Mouse (Mus musculus): Measurements from ENCODE around the gene Zbtb16. TPM values are rescaled to one million over a fixed set of nuclear protein-coding genes. Genes with fewer than 3 reads are reported as not detected.

Zbtb16 gene
- 1.2 and 2.1 TPM in 2 replicates for polyA plus RNA-seq (2015; fragmentation: Nextera tagmentation; extraction: Ambion mirVana)

- Histone ChIP-seq H3K27me3 (peaks cover 94% of the 10 kb centered on the region), H3K4me3 (replicated peaks) (peak within 1 kb of the TSS; percentile 64), H3K9ac (peak within 1 kb of the TSS; percentile 50), H3K36me3 (no peaks in the 10 kb centered on the region), H3K4me1 (peaks cover 33% of the 10 kb centered on the region), H3K27ac (peak within 1 kb of the TSS; percentile 18; the same call in 1 of the 2 replicates), H3K4me2 (peak within 1 kb of the TSS; percentile 98), H3K9me3 (replicated peaks) (no peaks in the 10 kb centered on the region)
- ATAC-seq (replicated peaks; ENCODE audit: low FRiP score), result peak; percentile 84
- WGBS, result under 1% methylated on average over 60 of the region's 78 CpGs
Observed at GRCm38 (mm10) chr9:48835631-48836565, at the start of gene Zbtb16. Gene Zbtb16, minus strand, starts transcription at chr9:48836222.

- H3K9ac ChIP-seq, result no peak overlapping the region
Observed at GRCm38 (mm10) chr9:48872896-48873295, 36.9 kb upstream of the Zbtb16 start.

GRCm38 (mm10) chr9:48866523-48867121, 30.6 kb upstream of the Zbtb16 start:
- no peak overlapping the region for H3K4me2 ChIP-seq
- H3K27ac ChIP-seq, result no peak overlapping the region
- H3K27me3 ChIP-seq, result peaks cover 19% of the 10 kb centered on the region
- H3K9me3 ChIP-seq (replicated peaks), result no peaks in the 10 kb centered on the region
- no peaks in the 10 kb centered on the region for H3K36me3 ChIP-seq
- H3K4me1 ChIP-seq, result peaks cover 8% of the 10 kb centered on the region
- H3K4me3 ChIP-seq (replicated peaks), result no peak overlapping the region
- WGBS, result 42% methylated on average over 12 of the region's 12 CpGs
- ATAC-seq (replicated peaks; ENCODE audit: low FRiP score), result no peak
- no peak overlapping the region for H3K9ac ChIP-seq

More at GRCm38 (mm10) chr9:48872896-48873295, 36.9 kb upstream of the Zbtb16 start:
- Histone ChIP-seq H3K27me3 (peaks cover 5% of the 10 kb centered on the region; the same call in 1 of the 2 replicates), H3K4me2 (no peak overlapping the region), H3K4me3 (replicated peaks) (no peak overlapping the region), H3K36me3 (no peaks in the 10 kb centered on the region), H3K27ac (no peak overlapping the region), H3K4me1 (no peaks in the 10 kb centered on the region), H3K9me3 (replicated peaks) (no peaks in the 10 kb centered on the region)
- WGBS, result 57% methylated on average over 8 of the region's 8 CpGs
- no peak for ATAC-seq (replicated peaks; ENCODE audit: low FRiP score)

- ATAC-seq (replicated peaks; ENCODE audit: low FRiP score), result no peak
- no peak overlapping the region for H3K9ac ChIP-seq
Observed at GRCm38 (mm10) chr9:48865235-48865634, 29.2 kb upstream of the Zbtb16 start.

GRCm38 (mm10) chr9:48861481-48861880, 25.5 kb upstream of the Zbtb16 start:
- Histone ChIP-seq H3K4me2 (no peak overlapping the region), H3K27me3 (peaks cover 22% of the 10 kb centered on the region)

More at GRCm38 (mm10) chr9:48865235-48865634, 29.2 kb upstream of the Zbtb16 start:
- Histone ChIP-seq H3K36me3 (no peaks in the 10 kb centered on the region), H3K4me2 (no peak overlapping the region), H3K27ac (no peak overlapping the region), H3K9me3 (replicated peaks) (no peaks in the 10 kb centered on the region), H3K4me3 (replicated peaks) (no peak overlapping the region), H3K27me3 (peaks cover 24% of the 10 kb centered on the region), H3K4me1 (peaks cover 12% of the 10 kb centered on the region)
- WGBS, result 50% methylated on average over 9 of the region's 9 CpGs

GRCm38 (mm10) chr9:48860526-48860845, 24.5 kb upstream of the Zbtb16 start:
- Histone ChIP-seq H3K27me3 (peaks cover 22% of the 10 kb centered on the region), H3K9me3 (replicated peaks) (no peaks in the 10 kb centered on the region), H3K9ac (no peak overlapping the region), H3K27ac (no peak overlapping the region), H3K4me2 (no peak overlapping the region), H3K36me3 (no peaks in the 10 kb centered on the region), H3K4me1 (0 out of 2 replicates have a peak, but pooled peaks cover 5% of the 10 kb centered on the region), H3K4me3 (replicated peaks) (no peak overlapping the region)
- 0 out of 2 replicates have a peak, but pooled peaks have one; percentile 46 for ATAC-seq (replicated peaks; ENCODE audit: low FRiP score)
- WGBS, result 2% methylated on average over 6 of the region's 6 CpGs

More at GRCm38 (mm10) chr9:48861481-48861880, 25.5 kb upstream of the Zbtb16 start:
- Histone ChIP-seq H3K27ac (no peak overlapping the region), H3K4me1 (0 out of 2 replicates have a peak, but pooled peaks cover 5% of the 10 kb centered on the region), H3K36me3 (no peaks in the 10 kb centered on the region), H3K9ac (no peak overlapping the region), H3K9me3 (replicated peaks) (no peaks in the 10 kb centered on the region), H3K4me3 (replicated peaks) (no peak overlapping the region)
- ATAC-seq (replicated peaks; ENCODE audit: low FRiP score), result no peak
- 83% methylated on average over 10 of the region's 10 CpGs for WGBS

- Histone ChIP-seq H3K36me3 (no peaks in the 10 kb centered on the region), H3K4me2 (no peak overlapping the region), H3K27ac (no peak overlapping the region), H3K9ac (no peak overlapping the region), H3K27me3 (peaks cover 22% of the 10 kb centered on the region), H3K4me3 (replicated peaks) (no peak overlapping the region), H3K4me1 (0 out of 2 replicates have a peak, but pooled peaks cover 5% of the 10 kb centered on the region), H3K9me3 (replicated peaks) (no peaks in the 10 kb centered on the region)
- ATAC-seq (replicated peaks; ENCODE audit: low FRiP score), result no peak
- WGBS, result 29% methylated on average over 10 of the region's 10 CpGs
Observed at GRCm38 (mm10) chr9:48859828-48860525, 24.0 kb upstream of the Zbtb16 start.

- Histone ChIP-seq H3K4me1 (0 out of 2 replicates have a peak, but pooled peaks cover 5% of the 10 kb centered on the region), H3K4me3 (replicated peaks) (no peak overlapping the region), H3K9ac (no peak overlapping the region), H3K27me3 (peaks cover 29% of the 10 kb centered on the region), H3K36me3 (no peaks in the 10 kb centered on the region), H3K9me3 (replicated peaks) (no peaks in the 10 kb centered on the region), H3K4me2 (no peak overlapping the region), H3K27ac (no peak overlapping the region)
- 74% methylated on average over 7 of the region's 7 CpGs for WGBS
- ATAC-seq (replicated peaks; ENCODE audit: low FRiP score), result no peak
Observed at GRCm38 (mm10) chr9:48857944-48858343, 21.9 kb upstream of the Zbtb16 start.

- Histone ChIP-seq H3K36me3 (no peaks in the 10 kb centered on the region), H3K4me2 (no peak overlapping the region), H3K9me3 (replicated peaks) (no peaks in the 10 kb centered on the region), H3K4me1 (0 out of 2 replicates have a peak, but pooled peaks cover 5% of the 10 kb centered on the region), H3K9ac (no peak overlapping the region), H3K4me3 (replicated peaks) (no peak overlapping the region), H3K27ac (no peak overlapping the region), H3K27me3 (peaks cover 18% of the 10 kb centered on the region)
- 85% methylated on average over 4 of the region's 4 CpGs for WGBS
- no peak for ATAC-seq (replicated peaks; ENCODE audit: low FRiP score)
Observed at GRCm38 (mm10) chr9:48856240-48856639, 20.2 kb upstream of the Zbtb16 start.

GRCm38 (mm10) chr9:48849531-48849930, 13.5 kb upstream of the Zbtb16 start:
- WGBS, result 92% methylated on average over 5 of the region's 5 CpGs
- Histone ChIP-seq H3K27ac (no peak overlapping the region), H3K9ac (no peak overlapping the region), H3K27me3 (peaks cover 14% of the 10 kb centered on the region), H3K4me1 (no peaks in the 10 kb centered on the region), H3K4me3 (replicated peaks) (no peak overlapping the region), H3K36me3 (no peaks in the 10 kb centered on the region), H3K4me2 (no peak overlapping the region), H3K9me3 (replicated peaks) (no peaks in the 10 kb centered on the region)
- ATAC-seq (replicated peaks; ENCODE audit: low FRiP score), result no peak

GRCm38 (mm10) chr9:48839568-48839967, 3.5 kb upstream of the Zbtb16 start:
- no peak overlapping the region for H3K4me3 ChIP-seq (replicated peaks)
- no peak overlapping the region for H3K4me2 ChIP-seq
- H3K27me3 ChIP-seq, result peaks cover 67% of the 10 kb centered on the region
- H3K27ac ChIP-seq, result no peak overlapping the region
- no peak for ATAC-seq (replicated peaks; ENCODE audit: low FRiP score)
- WGBS, result 93% methylated on average over 3 of the region's 3 CpGs
- no peaks in the 10 kb centered on the region for H3K36me3 ChIP-seq
- no peaks in the 10 kb centered on the region for H3K9me3 ChIP-seq (replicated peaks)
- peaks cover 29% of the 10 kb centered on the region for H3K4me1 ChIP-seq
- H3K9ac ChIP-seq, result no peak overlapping the region
